Mouse (Mus musculus): ENCODE measurements around the gene Vps51.

- TF ChIP-seq POLR2A (IDR thresholded peaks at IDR 0.05; ENCODE audit: control insufficient read depth, extremely low read depth, insufficient read depth, low read length, poor library complexity) (peak; percentile 81), CTCF (IDR thresholded peaks at IDR 0.05; ENCODE audit: borderline replicate concordance, control insufficient read depth, extremely low read depth, insufficient read depth, low read length, poor library complexity) (0 out of 2 replicates have a peak, but pooled peaks have one; percentile 9)
Observed at GRCm38 (mm10) chr19:6061021-6061533, 16.0 kb downstream of the Vps51 start, which contains the start of gene Znhit2.

All from thymus, adult 2 months (tissue).